Mouse (Mus musculus): ENCODE results near the gene Tada3. TPM values are rescaled to one million over a fixed set of nuclear protein-coding genes. Genes with fewer than 3 reads are reported as not detected.

Tada3 gene
- polyA plus RNA-seq, 1 experiment from 2014 or later = 19.7 TPM

GRCm38 (mm10) chr6:113343177-113344092, 34.2 kb downstream of the Tada3 start, which contains the start of gene Camk1:
Gene Camk1, minus strand, starts transcription at chr6:113343984.
- no peaks in the 10 kb centered on the region for H3K27me3 ChIP-seq (replicated peaks; ENCODE audit: control insufficient read depth, insufficient read depth, low read length)
- ATAC-seq = peak; percentile 66
- peaks cover 14% of the 10 kb centered on the region for H3K36me3 ChIP-seq (ENCODE audit: control insufficient read depth, insufficient read depth)
- peak within 1 kb of the TSS; percentile 61 for H3K4me3 ChIP-seq (ENCODE audit: low read depth, low read length)
- 12% methylated on average over 32 of the region's 32 CpGs for WGBS
- H3K4me2 ChIP-seq (replicated peaks; ENCODE audit: low read depth) = peak within 1 kb of the TSS; percentile 75
- H3K9ac ChIP-seq (ENCODE audit: low read depth, low read length) = peak within 1 kb of the TSS; percentile 73
- no peak within 1 kb of the TSS for H3K27ac ChIP-seq (ENCODE audit: low read depth, low read length)
- no peaks in the 10 kb centered on the region for H3K9me3 ChIP-seq (ENCODE audit: control insufficient read depth)
- no peak for TF ChIP-seq CTCF (IDR thresholded peaks at IDR 0.05; ENCODE audit: low read depth)
- no peaks in the 10 kb centered on the region for H3K4me1 ChIP-seq (replicated peaks; ENCODE audit: control insufficient read depth, insufficient read depth, low read length)

GRCm38 (mm10) chr6:113342297-113342696, 35.4 kb downstream of the Tada3 start:
- peaks cover 22% of the 10 kb centered on the region for H3K36me3 ChIP-seq (ENCODE audit: control insufficient read depth, insufficient read depth)
- H3K4me2 ChIP-seq (replicated peaks; ENCODE audit: low read depth) = peak overlapping the region; percentile 75; the same call in 1 of the 2 replicates
- 40% methylated on average over 4 of the region's 7 CpGs for WGBS
- no peak for TF ChIP-seq CTCF (IDR thresholded peaks at IDR 0.05; ENCODE audit: low read depth)
- no peak for ATAC-seq
- H3K4me1 ChIP-seq (replicated peaks; ENCODE audit: control insufficient read depth, insufficient read depth, low read length) = no peaks in the 10 kb centered on the region
- no peaks in the 10 kb centered on the region for H3K9me3 ChIP-seq (ENCODE audit: control insufficient read depth)
- H3K4me3 ChIP-seq (ENCODE audit: low read depth, low read length) = no peak overlapping the region
- H3K9ac ChIP-seq (ENCODE audit: low read depth, low read length) = no peak overlapping the region
- no peak overlapping the region for H3K27ac ChIP-seq (ENCODE audit: low read depth, low read length)
- H3K27me3 ChIP-seq (replicated peaks; ENCODE audit: control insufficient read depth, insufficient read depth, low read length) = no peaks in the 10 kb centered on the region

- no peak for ATAC-seq
- H3K4me1 ChIP-seq (replicated peaks; ENCODE audit: control insufficient read depth, insufficient read depth, low read length) = no peaks in the 10 kb centered on the region
- no peaks in the 10 kb centered on the region for H3K27me3 ChIP-seq (replicated peaks; ENCODE audit: control insufficient read depth, insufficient read depth, low read length)
- H3K27ac ChIP-seq (ENCODE audit: low read depth, low read length) = no peak overlapping the region
- no peak overlapping the region for H3K9ac ChIP-seq (ENCODE audit: low read depth, low read length)
- whole genome bisulfite sequencing = 86% methylated on average over 6 of the region's 6 CpGs
- TF ChIP-seq CTCF (IDR thresholded peaks at IDR 0.05; ENCODE audit: low read depth) = no peak
- no peaks in the 10 kb centered on the region for H3K9me3 ChIP-seq (ENCODE audit: control insufficient read depth)
- H3K4me2 ChIP-seq (replicated peaks; ENCODE audit: low read depth) = no peak overlapping the region
- H3K4me3 ChIP-seq (ENCODE audit: low read depth, low read length) = no peak overlapping the region
- H3K36me3 ChIP-seq (ENCODE audit: control insufficient read depth, insufficient read depth) = peaks cover 22% of the 10 kb centered on the region
Measured at GRCm38 (mm10) chr6:113341574-113341973, 36.1 kb downstream of the Tada3 start.

GRCm38 (mm10) chr6:113336852-113337620, 40.6 kb downstream of the Tada3 start:
- H3K4me1 ChIP-seq (replicated peaks; ENCODE audit: control insufficient read depth, insufficient read depth, low read length) = no peaks in the 10 kb centered on the region
- no peaks in the 10 kb centered on the region for H3K27me3 ChIP-seq (replicated peaks; ENCODE audit: control insufficient read depth, insufficient read depth, low read length)
- H3K9ac ChIP-seq (ENCODE audit: low read depth, low read length) = no peak overlapping the region
- peaks cover 48% of the 10 kb centered on the region for H3K36me3 ChIP-seq (ENCODE audit: control insufficient read depth, insufficient read depth)
- H3K4me3 ChIP-seq (ENCODE audit: low read depth, low read length) = no peak overlapping the region
- H3K27ac ChIP-seq (ENCODE audit: low read depth, low read length) = no peak overlapping the region
- ATAC-seq = no peak
- no peaks in the 10 kb centered on the region for H3K9me3 ChIP-seq (ENCODE audit: control insufficient read depth)
- WGBS = 58% methylated on average over 8 of the region's 8 CpGs
- TF ChIP-seq CTCF (IDR thresholded peaks at IDR 0.05; ENCODE audit: low read depth) = no peak
- no peak overlapping the region for H3K4me2 ChIP-seq (replicated peaks; ENCODE audit: low read depth)

GRCm38 (mm10) chr6:113334216-113334615, 43.5 kb downstream of the Tada3 start:
- Histone ChIP-seq H3K27ac (ENCODE audit: low read depth, low read length) (no peak overlapping the region), H3K4me2 (replicated peaks; ENCODE audit: low read depth) (no peak overlapping the region), H3K36me3 (ENCODE audit: control insufficient read depth, insufficient read depth) (peaks cover 58% of the 10 kb centered on the region), H3K4me3 (ENCODE audit: low read depth, low read length) (no peak overlapping the region), H3K27me3 (replicated peaks; ENCODE audit: control insufficient read depth, insufficient read depth, low read length) (no peaks in the 10 kb centered on the region), H3K4me1 (replicated peaks; ENCODE audit: control insufficient read depth, insufficient read depth, low read length) (no peaks in the 10 kb centered on the region), H3K9me3 (ENCODE audit: control insufficient read depth) (no peaks in the 10 kb centered on the region), H3K9ac (ENCODE audit: low read depth, low read length) (no peak overlapping the region)
- no peak for ATAC-seq
- 73% methylated on average over 6 of the region's 6 CpGs for WGBS
- no peak for TF ChIP-seq CTCF (IDR thresholded peaks at IDR 0.05; ENCODE audit: low read depth)

Measured in intestine, postnatal 0 days (tissue).